Mouse (Mus musculus): Measurements from ENCODE around the gene Msi2. TPM values are rescaled to one million over a fixed set of nuclear protein-coding genes. Genes with fewer than 3 reads are reported as not detected.

Gene Msi2
- polyA plus RNA-seq (2012; rRNA removed): 36.4 and 49.8 TPM in 2 replicates

GRCm38 (mm10) chr11:88718050-88718765, at the start of gene Msi2:
Gene Msi2, minus strand, starts transcription at chr11:88718513.
- DNase-seq (ENCODE audit: low read depth): no peak

- no peak for DNase-seq (ENCODE audit: low read depth)
Measured at GRCm38 (mm10) chr11:88765635-88766034, 47.3 kb upstream of the Msi2 start.

DNA sequence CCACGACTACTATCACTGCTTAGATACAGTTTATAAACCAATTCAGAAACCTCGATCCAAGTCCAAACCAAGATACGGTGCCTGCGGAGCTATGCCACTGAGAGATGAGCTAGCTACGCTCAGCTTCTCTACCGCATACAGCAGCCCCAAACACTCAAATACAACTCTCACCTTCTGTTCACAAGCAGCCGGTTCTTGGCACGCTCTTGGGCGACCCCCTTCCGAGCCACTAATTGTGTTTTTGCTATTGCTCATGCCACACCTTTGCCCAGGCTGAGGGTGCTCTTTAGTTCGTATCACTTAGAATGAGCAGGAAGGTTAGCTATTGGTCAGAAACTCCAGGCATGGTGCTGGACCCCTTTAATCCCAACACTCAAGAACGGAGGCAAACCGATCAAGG, 45.1 kb upstream of the Msi2 start:
- no peak for DNase-seq (ENCODE audit: low read depth)

- DNase-seq (ENCODE audit: low read depth): no peak
Measured at GRCm38 (mm10) chr11:88759501-88759900, 41.2 kb upstream of the Msi2 start.

GRCm38 (mm10) chr11:88758402-88758801, 40.1 kb upstream of the Msi2 start:
- DNase-seq (ENCODE audit: low read depth): no peak

DNA sequence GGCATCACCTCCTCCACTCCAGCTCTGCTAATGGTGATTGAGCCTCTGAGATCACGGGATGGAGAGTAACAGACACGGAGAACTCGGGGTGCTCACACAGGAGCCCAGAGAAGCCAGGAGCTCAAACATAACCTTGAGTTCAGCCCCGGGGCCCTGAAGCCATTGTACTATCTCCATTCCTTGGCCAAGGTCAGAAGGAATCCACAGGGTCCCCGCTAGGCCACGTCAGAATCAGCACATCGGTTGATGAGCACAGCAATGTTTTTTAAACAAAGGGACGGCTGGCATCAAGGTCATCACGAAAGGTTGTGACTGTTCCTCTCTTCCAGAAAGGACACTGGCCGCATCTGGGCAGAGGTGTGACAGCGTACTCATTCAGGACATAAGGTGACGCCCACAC, 27.0 kb upstream of the Msi2 start:
- no peak for DNase-seq (ENCODE audit: low read depth)

DNA sequence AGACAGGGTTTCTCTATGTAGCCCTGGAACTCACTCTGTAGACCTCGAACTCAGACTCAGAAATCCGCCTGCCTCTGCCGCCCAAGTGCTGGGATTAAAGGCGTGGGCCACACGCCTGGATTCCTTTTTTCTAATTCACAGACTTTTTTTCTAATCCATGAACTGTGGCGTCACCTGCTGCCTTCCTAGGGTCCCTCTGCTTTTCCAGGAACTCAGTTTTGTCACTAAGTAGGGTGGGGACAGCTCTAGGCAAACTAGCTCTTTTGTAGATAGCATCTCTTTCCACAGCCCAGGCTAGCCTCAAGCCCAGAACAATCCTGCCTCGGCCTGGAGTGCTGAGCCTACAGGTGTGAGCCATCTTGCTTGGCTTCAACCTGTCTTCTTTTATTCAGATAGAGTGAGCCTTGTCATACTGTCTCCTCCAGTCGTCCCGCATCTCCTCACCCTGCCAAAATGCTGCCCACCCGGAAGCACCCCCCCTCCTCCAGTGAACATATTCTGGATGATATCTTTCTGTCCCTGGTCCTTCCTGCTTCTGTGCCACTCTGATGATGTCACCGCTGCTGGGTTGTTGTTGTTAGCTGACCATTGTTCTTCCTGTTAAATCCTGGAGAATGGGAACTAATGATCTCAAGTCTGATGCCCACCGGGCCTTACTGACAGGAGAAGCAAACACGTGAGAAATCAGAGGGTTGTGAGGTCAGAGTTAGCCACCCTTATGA, 21.4 kb upstream of the Msi2 start:
- DNase-seq (ENCODE audit: low read depth): no peak

- DNase-seq (ENCODE audit: low read depth): no peak
Measured at GRCm38 (mm10) chr11:88729363-88729762, 11.1 kb upstream of the Msi2 start.

DNA sequence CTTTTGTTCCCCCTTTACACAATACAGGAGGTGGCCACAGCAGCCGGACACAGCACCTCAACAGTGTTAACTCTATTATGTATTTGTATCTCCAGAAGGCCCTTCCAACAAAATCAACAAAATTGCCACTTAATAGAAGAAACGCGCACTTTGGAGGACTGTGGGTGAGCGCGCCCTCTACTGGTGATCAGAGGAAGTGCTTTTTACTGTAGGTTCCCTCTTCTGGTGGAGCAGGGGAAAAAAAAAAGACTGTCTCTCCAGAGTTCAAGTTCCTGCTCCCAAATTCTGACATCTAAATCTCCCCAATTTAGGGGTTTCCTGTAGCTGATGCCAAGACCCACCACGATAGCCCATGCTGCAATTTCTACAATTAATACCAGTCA, 10.2 kb upstream of the Msi2 start:
- no peak for DNase-seq (ENCODE audit: low read depth)

DNA sequence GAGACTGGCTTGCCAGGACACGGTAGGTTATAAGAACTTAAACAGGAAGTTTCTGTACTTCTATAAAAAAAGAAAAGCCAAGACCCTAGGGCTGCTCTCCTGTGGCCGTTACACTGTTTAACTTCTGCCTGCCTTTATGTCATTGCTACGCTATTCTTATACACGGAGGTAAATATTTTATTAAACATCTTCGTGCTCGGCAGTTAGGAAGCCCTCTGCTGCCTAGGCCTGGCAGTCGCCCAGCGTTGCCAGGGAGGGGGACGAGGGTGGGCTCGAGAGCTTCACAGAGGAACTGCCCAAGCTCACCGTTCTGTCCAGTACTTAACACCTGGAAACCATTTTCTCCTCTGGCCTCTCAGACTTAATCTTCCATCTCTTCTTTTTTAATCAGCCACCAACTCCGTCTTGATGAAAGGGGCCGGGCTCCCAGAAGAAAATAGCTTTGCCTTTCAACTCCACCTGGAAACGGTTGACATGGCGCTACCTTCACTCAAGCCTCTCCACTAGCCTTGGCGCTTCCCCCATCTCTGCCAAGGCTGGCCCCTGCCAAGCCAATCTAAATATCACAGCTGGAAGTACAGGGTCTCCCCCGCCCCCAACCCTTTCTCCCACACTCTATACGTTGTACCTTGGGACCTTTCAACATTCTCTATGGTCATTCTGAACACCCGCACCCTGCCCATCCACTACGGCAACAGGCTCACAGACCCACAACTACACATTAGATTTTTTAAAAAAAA, 9.6 kb upstream of the Msi2 start:
- no peak for DNase-seq (ENCODE audit: low read depth)

DNA sequence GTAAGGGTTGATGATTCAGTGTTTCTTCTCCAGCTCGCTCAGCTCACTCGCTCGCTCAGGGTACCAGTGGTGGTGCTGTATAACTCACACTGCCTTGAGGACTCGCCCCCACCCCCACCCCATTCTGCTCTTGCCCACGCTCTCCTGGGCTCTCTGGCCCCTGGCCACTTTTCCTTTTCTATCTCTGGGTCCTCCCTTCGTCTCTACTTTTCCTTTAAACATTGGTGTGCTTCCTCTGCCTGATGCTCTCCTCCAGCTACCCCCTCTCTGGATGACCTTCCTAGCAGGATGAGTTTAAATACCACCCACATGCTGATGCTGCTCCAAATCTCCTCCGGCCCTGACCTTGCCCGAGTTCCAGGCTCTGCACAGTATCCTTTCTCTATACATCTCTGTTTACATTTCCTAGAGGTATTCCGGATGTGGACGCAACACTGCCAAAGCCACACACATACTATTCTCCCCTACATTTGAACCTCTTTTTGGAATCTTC, 2.9 kb upstream of the Msi2 start:
- no peak for DNase-seq (ENCODE audit: low read depth)

DNA sequence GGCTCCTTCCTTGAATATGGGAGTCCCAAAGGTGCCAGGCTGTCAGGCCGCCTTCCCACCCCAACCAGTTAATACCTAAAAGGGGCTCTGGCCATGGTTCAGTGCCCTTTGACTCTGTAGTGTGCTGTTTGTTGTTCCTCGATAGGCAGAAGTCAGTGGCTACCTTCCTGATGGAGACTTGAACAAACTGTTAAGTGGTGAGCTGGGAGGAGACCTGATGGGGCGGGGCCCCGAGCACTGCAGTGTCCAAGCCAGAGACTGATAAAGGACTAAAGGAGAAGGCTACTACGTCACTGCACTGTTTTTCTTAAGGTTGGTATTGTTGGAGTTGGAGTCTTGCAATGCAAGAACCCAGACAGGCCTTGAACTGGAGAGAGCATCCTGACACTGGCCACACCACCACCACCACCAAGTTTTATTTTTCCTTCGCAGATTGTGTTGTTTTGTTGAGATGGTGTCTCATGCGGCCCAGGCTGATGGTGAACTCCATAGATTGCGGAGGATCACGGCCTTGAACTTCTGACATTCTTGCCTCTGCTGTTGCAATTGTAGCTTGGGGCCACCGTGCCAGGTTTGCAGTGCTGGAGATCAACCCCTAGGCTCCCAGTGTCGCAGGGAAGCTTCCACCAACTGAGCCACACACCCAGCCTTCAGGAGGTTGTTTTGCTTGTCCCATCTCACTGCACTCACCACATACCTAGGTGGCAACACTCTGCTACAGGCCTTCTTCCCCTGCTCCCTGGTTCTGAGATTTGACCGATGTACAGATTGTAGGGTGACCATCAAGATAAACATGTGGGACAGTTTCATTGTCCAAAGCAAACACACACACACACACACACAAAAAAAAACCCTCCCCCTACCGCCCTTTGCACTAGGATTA, 2.2 kb upstream of the Msi2 start:
- no peak for DNase-seq (ENCODE audit: low read depth)

- DNase-seq (ENCODE audit: low read depth): no peak
Measured at GRCm38 (mm10) chr11:88719601-88720000, 1.3 kb upstream of the Msi2 start.

DNA sequence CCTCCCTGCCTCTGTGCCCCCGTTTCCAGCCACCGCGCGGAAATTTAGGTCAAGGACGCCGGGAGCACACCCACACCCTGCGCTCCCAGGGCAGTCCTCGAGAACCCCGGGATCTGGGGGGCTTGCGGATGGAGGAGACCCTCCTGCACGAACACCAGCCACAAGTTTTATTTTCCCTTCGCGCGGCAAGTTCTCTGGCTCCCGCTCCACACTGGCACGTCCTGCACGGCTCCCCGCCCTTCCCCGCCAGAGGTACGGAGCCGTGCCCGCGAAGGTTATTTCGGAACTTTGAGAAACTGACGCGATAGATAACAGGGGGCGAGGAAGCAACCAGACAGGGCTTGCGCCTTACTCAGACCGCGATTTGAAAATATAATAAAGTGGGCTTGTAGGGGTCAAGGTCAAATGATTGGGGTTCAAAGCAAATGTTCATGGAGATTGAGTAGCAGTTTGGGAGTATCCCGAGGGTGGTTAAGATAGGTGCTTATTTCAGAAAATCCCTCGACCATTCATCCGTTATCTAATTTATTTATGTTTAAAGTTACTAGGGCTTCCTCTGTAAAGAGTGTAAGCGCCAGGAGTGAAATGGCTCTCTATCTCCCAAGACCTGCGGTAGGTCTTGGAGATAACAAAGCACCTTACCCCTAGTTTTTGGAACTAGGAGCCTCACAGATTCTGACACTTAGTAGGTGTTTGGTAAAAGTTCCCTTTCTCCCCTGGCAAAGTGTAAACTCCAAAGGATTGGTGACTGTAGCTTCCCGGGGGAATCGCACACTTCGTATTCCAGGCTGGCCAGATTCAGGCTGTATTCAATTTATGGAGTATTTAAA, 668 bp upstream of the Msi2 start:
- DNase-seq (ENCODE audit: low read depth): no peak

- no peak for DNase-seq (ENCODE audit: low read depth)
Measured at GRCm38 (mm10) chr11:88717644-88718049, 666 bp downstream of the Msi2 start.

GRCm38 (mm10) chr11:88717016-88717643, 1.2 kb downstream of the Msi2 start:
- no peak for DNase-seq (ENCODE audit: low read depth)

GRCm38 (mm10) chr11:88716061-88716994, 2.0 kb downstream of the Msi2 start:
- DNase-seq (ENCODE audit: low read depth): no peak

DNA sequence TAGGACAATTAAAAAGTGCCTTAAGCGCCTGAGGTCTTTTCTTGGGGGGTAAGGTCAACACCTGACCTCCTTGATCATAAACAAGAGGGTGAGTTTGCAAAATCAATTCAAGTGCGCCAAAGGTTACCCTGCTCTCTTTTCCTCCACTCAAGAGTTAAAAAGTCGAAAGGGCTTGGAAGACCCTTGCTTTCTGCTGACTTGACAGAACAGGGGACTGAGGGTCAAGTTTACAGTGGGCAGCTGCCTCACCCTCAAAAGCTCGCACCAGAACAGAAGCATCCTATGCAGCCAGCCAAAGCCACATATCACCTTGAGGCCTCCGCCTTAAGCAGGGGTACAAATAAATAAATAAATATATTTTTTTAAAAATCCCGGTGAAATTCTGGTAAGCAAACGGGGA, 3.0 kb downstream of the Msi2 start:
- DNase-seq (ENCODE audit: low read depth): no peak

DNA sequence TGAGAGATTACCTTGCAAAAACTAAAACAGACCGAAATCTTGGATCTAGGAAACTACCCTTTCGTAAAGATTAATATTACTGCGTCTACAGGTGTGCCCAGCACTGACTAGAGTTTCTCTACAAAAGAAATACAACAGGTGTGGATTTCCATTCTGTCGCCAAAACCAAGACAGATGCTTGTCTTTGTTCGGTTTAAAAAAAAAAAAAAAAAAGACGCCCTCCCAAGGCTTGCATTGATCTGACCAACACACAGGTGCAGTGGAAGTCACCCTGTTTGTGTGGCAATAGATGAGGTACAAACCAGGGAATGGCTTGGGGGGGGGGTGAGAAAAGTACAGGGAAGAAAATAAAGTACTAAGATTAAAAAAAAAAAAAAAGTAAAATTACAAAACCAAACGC, 4.2 kb downstream of the Msi2 start:
- no peak for DNase-seq (ENCODE audit: low read depth)
